Mouse (Mus musculus): ENCODE measurements around the gene Vps45. TPM values are rescaled to one million over a fixed set of nuclear protein-coding genes. Genes with fewer than 3 reads are reported as not detected.

Vps45 gene
- total and polyA plus RNA-seq, 2 experiments from 2014 or later, result 10.5 to 49.4 TPM

DNA sequence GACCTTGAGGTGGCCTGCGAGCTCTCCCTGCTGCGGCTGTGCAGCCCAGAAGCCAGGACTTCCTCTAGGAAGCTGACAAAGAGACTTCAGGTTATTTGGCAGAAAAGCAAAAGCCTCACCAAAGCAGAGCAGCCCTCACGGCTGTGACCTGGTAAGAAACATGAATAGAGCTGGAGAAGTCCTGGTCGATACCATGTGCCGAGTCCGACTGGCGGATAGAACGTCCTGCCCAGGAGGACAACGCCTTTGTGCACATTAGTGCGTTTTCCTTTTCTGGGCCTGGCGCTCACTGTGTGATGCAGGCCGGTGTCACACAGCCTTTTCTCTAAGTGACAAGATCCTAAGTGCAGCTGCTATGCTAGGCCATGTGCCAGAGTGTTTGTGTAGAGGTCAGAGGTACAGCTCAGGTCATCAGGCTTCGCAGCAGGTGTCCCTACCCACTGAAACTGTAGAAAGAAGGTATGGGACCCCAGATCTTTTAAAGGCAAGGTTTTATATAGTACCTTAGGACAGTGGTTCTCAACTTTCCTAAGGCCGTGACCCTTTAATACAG, 58.1 kb downstream of the Vps45 start:
- no peak overlapping the region for H3K4me3 ChIP-seq (ENCODE audit: low read depth, low read length)
- TF ChIP-seq EP300 (IDR thresholded peaks at IDR 0.05; ENCODE audit: low read depth), result no peak
- no peak for TF ChIP-seq CTCF (IDR thresholded peaks at IDR 0.05; ENCODE audit: low read depth)
- peak; percentile 62 for DNase-seq (ENCODE audit: low spot score)
- peaks cover 35% of the 10 kb centered on the region for H3K4me1 ChIP-seq (ENCODE audit: control insufficient read depth, insufficient read depth)
- H3K36me3 ChIP-seq (replicated peaks; ENCODE audit: control insufficient read depth, insufficient read depth, low read length), result no peaks in the 10 kb centered on the region
- peak overlapping the region; percentile 84 for H3K27ac ChIP-seq (ENCODE audit: low read depth)
- H3K9ac ChIP-seq (replicated peaks; ENCODE audit: low read depth, low read length), result peak overlapping the region; percentile 17; the same call in 1 of the 2 replicates
- WGBS, result 45% methylated on average over 14 of the region's 14 CpGs
- ATAC-seq (ENCODE audit: insufficient read depth, low read depth), result peak; percentile 31; the same call in 1 of the 2 replicates
- no peaks in the 10 kb centered on the region for H3K9me3 ChIP-seq (replicated peaks; ENCODE audit: control insufficient read depth, low read length)
- peak overlapping the region; percentile 19 for H3K4me2 ChIP-seq (ENCODE audit: low read depth, low read length)
- no peaks in the 10 kb centered on the region for H3K27me3 ChIP-seq (ENCODE audit: control insufficient read depth, insufficient read depth, low read length)

DNA sequence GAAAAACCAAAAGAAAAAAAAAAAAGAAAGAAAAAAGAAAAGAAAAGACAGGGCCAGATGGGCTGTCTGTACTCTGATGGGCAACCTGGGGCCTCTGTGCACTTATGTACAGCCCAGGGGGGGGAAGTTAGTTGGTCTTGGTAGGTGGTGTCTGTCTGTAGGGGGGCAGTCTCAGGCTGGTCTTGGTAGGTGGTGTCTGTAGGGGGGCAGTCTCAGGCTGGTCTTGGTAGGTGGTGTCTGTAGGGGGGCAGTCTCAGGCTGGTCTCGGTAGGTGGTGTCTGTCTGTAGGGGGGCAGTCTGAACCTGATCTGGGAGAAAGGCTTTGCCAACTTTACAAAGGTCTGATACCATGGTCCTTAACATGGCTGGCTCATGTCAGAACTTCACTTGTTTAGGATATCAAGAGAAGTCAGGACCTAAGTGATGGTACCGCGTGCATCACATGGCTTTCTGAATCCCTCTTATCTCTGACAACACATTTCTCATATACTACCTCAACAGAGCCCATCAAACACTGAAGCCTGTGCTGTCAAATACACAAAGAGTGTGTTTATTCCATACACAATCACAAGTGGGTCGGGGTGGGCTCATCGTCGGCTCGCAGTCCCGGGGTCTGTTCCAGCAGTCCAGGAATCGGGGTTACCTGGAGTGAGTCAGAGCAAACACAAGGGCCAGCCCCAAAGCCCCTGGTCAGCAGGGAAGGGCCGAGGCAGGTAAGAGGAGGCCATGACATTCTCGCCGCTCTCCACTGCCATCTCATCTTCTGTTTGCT, 58.8 kb downstream of the Vps45 start:
- H3K9ac ChIP-seq (replicated peaks; ENCODE audit: low read depth, low read length), result peak overlapping the region; percentile 17; the same call in 1 of the 2 replicates
- H3K36me3 ChIP-seq (replicated peaks; ENCODE audit: control insufficient read depth, insufficient read depth, low read length), result no peaks in the 10 kb centered on the region
- H3K4me3 ChIP-seq (ENCODE audit: low read depth, low read length), result no peak overlapping the region
- ATAC-seq (ENCODE audit: insufficient read depth, low read depth), result no peak
- H3K4me1 ChIP-seq (ENCODE audit: control insufficient read depth, insufficient read depth), result peaks cover 35% of the 10 kb centered on the region
- TF ChIP-seq EP300 (IDR thresholded peaks at IDR 0.05; ENCODE audit: low read depth) (no peak), CTCF (IDR thresholded peaks at IDR 0.05; ENCODE audit: low read depth) (no peak)
- WGBS, result 73% methylated on average over 12 of the region's 12 CpGs
- no peak for DNase-seq (ENCODE audit: low spot score)
- peak overlapping the region; percentile 19 for H3K4me2 ChIP-seq (ENCODE audit: low read depth, low read length)
- no peaks in the 10 kb centered on the region for H3K27me3 ChIP-seq (ENCODE audit: control insufficient read depth, insufficient read depth, low read length)
- peak overlapping the region; percentile 84 for H3K27ac ChIP-seq (ENCODE audit: low read depth)
- no peaks in the 10 kb centered on the region for H3K9me3 ChIP-seq (replicated peaks; ENCODE audit: control insufficient read depth, low read length)

DNA sequence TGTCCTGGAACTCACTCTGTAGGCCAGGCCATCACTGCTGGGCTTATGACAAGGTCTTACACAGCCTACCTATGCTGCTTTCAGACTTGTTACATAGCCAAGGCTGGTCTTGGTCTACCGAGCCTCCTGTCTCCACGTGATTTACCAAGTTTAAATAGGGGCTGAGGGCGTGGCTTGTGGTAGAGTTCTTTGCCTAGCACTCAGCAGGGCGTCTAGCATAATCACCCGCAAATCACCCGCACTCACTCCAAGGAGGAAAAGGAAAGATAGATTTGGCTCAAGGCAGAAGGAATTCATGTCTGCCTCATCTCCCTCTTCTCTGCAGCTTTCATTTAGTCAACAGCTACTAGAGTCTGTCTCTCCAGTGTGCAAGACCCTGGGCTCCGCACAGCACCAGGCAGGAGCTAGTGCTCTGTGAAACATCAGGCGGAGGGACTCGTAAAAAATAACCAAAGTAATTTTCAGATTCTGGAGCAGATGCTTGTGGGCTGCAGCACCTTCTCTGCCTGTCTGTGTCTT, 61.0 kb downstream of the Vps45 start:
- Histone ChIP-seq H3K4me1 (ENCODE audit: control insufficient read depth, insufficient read depth) (peaks cover 53% of the 10 kb centered on the region), H3K27me3 (ENCODE audit: control insufficient read depth, insufficient read depth, low read length) (no peaks in the 10 kb centered on the region), H3K4me2 (ENCODE audit: low read depth, low read length) (peak overlapping the region; percentile 74), H3K36me3 (replicated peaks; ENCODE audit: control insufficient read depth, insufficient read depth, low read length) (peaks cover under 1% of the 10 kb centered on the region; the same call in 1 of the 2 replicates), H3K27ac (ENCODE audit: low read depth) (peak overlapping the region; percentile 97), H3K9ac (replicated peaks; ENCODE audit: low read depth, low read length) (0 out of 2 replicates have a peak overlapping the region, but pooled peaks have one; percentile 13), H3K9me3 (replicated peaks; ENCODE audit: control insufficient read depth, low read length) (no peaks in the 10 kb centered on the region), H3K4me3 (ENCODE audit: low read depth, low read length) (no peak overlapping the region)
- DNase-seq (ENCODE audit: low spot score) (peak; percentile 60), ATAC-seq (ENCODE audit: insufficient read depth, low read depth) (peak; percentile 14; the same call in 1 of the 2 replicates)
- TF ChIP-seq CTCF (IDR thresholded peaks at IDR 0.05; ENCODE audit: low read depth) (no peak), EP300 (IDR thresholded peaks at IDR 0.05; ENCODE audit: low read depth) (no peak)
- WGBS, result 19% methylated on average over 9 of the region's 9 CpGs

DNA sequence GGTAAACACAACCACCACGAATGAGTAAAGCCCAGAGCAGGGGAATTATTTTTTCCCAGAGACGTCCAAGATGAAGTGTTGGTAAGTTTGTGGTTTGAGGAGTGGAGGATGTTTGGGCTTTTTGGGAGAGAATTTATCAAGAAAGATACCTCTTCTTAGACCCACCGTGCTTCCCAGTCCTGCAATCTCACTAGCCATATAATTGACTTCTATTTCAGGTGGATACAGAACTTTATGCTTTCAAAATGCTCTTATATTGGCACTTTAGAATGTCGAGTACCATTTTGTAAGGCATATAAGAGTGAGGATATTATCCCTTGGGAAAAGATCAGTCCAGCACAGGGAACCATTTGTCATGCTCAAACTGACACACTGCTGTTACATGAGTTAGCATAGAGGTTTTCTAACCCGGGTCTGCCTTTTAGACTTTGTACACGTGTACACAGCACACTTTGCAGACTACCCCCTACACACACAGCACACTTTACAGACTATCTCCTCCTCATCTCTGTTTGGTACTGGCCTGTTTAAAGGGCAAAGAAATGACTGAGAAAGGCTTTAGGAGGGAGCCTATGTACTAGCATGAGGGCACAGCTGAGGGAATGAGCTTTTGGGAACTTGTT, 61.7 kb downstream of the Vps45 start:
- peak overlapping the region; percentile 93 for H3K9ac ChIP-seq (replicated peaks; ENCODE audit: low read depth, low read length)
- peak overlapping the region; percentile 97 for H3K27ac ChIP-seq (ENCODE audit: low read depth)
- WGBS, result 3% methylated on average over 6 of the region's 6 CpGs
- ATAC-seq (ENCODE audit: insufficient read depth, low read depth) (no peak), DNase-seq (ENCODE audit: low spot score) (no peak)
- TF ChIP-seq EP300 (IDR thresholded peaks at IDR 0.05; ENCODE audit: low read depth) (no peak), CTCF (IDR thresholded peaks at IDR 0.05; ENCODE audit: low read depth) (no peak)
- peaks cover 8% of the 10 kb centered on the region for H3K36me3 ChIP-seq (replicated peaks; ENCODE audit: control insufficient read depth, insufficient read depth, low read length)
- peak overlapping the region; percentile 77 for H3K4me3 ChIP-seq (ENCODE audit: low read depth, low read length)
- peaks cover 59% of the 10 kb centered on the region for H3K4me1 ChIP-seq (ENCODE audit: control insufficient read depth, insufficient read depth)
- no peaks in the 10 kb centered on the region for H3K27me3 ChIP-seq (ENCODE audit: control insufficient read depth, insufficient read depth, low read length)
- H3K4me2 ChIP-seq (ENCODE audit: low read depth, low read length), result peak overlapping the region; percentile 74
- H3K9me3 ChIP-seq (replicated peaks; ENCODE audit: control insufficient read depth, low read length), result no peaks in the 10 kb centered on the region

DNA sequence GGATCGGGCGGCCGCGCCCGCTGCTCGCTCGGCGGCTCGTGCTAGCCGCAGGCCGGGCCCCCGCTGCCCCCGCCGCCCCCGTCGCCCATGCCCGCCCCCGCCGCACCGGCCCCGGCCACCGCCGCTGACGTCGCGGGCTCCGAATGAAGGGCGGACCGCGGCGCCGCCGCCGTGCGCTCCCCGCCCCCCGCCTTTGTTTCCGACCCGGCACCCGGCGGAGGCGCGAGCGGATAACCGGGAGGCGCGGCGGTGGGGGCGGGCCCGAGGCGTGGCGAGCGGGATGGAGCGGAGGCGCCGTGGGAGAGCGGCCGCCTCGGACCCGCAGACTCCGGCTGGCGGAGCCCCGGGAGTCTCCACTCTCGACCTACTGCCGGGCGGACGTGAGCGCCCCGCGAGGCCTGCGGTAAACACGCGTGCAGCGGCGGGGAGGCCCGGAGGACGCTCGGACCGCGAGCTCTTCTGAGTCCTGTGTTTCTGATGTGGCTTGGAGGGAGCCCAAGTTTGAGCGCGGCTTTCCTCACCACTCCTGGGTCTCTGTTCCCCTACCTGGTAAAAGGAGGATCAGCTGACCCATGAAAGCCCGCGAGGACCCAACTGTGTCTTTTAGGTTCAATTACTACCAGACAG, 62.4 kb downstream of the Vps45 start, which contains the start of gene Plekho1:
Plekho1 (minus strand) TSS at position 200 of the 627 bp plus-strand sequence.
- Histone ChIP-seq H3K4me3 (ENCODE audit: low read depth, low read length) (peak within 1 kb of the TSS; percentile 77), H3K4me2 (ENCODE audit: low read depth, low read length) (peak within 1 kb of the TSS; percentile 74), H3K36me3 (replicated peaks; ENCODE audit: control insufficient read depth, insufficient read depth, low read length) (peaks cover 14% of the 10 kb centered on the region), H3K9me3 (replicated peaks; ENCODE audit: control insufficient read depth, low read length) (no peaks in the 10 kb centered on the region), H3K27ac (ENCODE audit: low read depth) (peak within 1 kb of the TSS; percentile 97), H3K9ac (replicated peaks; ENCODE audit: low read depth, low read length) (peak within 1 kb of the TSS; percentile 93), H3K27me3 (ENCODE audit: control insufficient read depth, insufficient read depth, low read length) (no peaks in the 10 kb centered on the region), H3K4me1 (ENCODE audit: control insufficient read depth, insufficient read depth) (peaks cover 60% of the 10 kb centered on the region)
- TF ChIP-seq EP300 (IDR thresholded peaks at IDR 0.05; ENCODE audit: low read depth), result no peak
- TF ChIP-seq CTCF (IDR thresholded peaks at IDR 0.05; ENCODE audit: low read depth), result no peak
- WGBS, result 2% methylated on average over 35 of the region's 84 CpGs
- ATAC-seq (ENCODE audit: insufficient read depth, low read depth) (peak; percentile 33), DNase-seq (ENCODE audit: low spot score) (peak; percentile 39)
